Mouse (Mus musculus) left cerebral cortex, postnatal 4 days (tissue): ENCODE results near the gene 1700034J05Rik. TPM values are rescaled to one million over a fixed set of nuclear protein-coding genes. Genes with fewer than 3 reads are reported as not detected.

Source experiments
- DNase-seq: peaks from one replicate; pipeline ENCODE4 v3.0.0-alpha.2; 2022
- intact Hi-C: fragments of 180-260 bp; cut with DNase I; formaldehyde crosslinking; loops from one replicate; pipeline ENCODE4 v1.15.1; 2025
- total RNA-seq, 2 experiments: library from RNA; stranded (reverse); gene quantifications; 2 replicates each; pipeline ENCODE4 v1.2.3; 2021

The 1700034J05Rik gene
- total RNA-seq, result not detected

GRCm38 (mm10) chr6:146954258-146954657 lies at the start of gene 1700034J05Rik:
1700034J05Rik (minus strand) TSS chr6:146954422.
- intact Hi-C loops, result no loop called here
- no peak for DNase-seq

DNA sequence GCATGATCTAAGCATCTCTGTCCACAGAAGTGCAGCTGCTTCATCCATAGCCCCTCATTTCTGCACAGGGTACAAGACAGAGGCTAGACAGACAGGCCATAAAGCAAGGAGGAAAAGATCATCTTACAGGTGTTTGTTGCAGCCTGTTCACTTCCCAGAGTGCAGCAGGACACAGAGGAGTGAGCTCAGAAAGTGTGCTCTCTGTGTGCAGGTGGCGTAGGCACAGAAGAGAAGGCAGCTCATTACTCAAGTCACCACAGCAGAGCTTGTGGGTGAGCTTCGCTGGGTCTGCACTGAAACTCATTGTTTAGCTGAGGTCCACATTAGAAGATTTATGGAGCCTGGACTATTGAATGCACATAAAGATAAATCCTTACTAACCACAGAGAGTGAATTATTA lies 45.5 kb upstream of the 1700034J05Rik start:
- intact Hi-C loops, result loop anchor here (10.0 kb wide), 1 partner anchor 165 kb away; no protein-coding TSS in a partner anchor
- DNase-seq, result no peak

DNA sequence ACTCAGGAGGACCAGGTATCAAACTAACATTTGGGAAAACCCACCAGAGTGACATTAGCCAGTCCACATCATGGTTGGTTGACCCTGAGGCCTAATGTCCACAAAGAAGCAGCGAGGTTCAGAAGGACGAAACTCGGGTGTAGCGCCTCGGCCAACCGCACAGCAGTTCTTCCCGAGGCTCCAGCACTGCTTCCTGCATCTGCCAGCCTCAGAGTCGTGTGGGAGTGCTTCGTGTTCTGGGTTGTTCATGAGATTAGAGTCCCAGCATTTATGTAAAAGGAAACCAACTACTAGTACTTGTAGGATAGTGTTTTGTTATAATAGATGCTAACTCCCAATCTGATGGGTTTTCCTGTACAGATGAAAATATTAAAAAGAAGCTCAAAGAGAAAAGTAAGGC lies 45.1 kb upstream of the 1700034J05Rik start:
- intact Hi-C loops, result loop anchor here (10.0 kb wide), 1 partner anchor 165 kb away; no protein-coding TSS in a partner anchor
- DNase-seq, result no peak

DNA sequence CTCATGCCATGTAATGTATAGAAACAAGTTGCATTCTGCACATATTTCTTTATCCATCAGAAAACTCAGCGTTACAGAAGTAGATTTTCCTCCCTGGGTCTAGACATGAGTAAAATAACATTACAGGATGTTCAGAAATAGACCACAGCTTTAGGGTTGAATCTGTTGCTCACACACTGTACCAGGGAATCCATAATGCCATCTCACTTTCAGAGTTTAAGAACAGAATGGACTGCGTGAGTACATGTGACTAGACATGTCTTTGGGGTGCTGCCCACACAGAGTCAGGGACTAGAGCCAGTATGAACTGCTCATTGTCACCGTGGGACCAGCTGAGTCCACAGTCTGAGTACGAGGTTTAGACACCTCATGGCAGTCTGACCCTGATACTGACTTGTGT lies 44.5 kb upstream of the 1700034J05Rik start:
- intact Hi-C loops, result loop anchor here (10.0 kb wide), 1 partner anchor 164 kb away; no protein-coding TSS in a partner anchor
- DNase-seq, result no peak

DNA sequence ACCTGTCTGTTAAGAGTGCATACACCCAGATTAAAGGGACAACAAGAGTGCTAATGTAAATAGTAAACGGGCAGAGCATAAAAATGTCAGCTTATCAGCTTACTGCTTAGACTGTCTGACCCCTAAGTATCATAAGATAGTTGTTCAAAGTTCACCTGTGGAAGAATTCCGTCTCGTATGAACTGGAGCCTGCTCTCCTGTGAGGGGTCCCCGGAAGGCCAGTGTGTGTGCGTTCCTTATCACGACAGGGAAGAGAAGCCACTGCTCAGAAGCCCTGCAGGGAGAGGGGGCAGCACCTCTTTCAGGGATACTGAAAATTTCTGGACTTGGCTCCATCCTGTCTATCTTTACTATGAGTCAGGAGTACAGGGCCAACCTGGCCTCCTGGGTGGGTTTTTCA lies 42.8 kb upstream of the 1700034J05Rik start:
- intact Hi-C loops, result loop anchor here (10.0 kb wide), 1 partner anchor 162 kb away; no protein-coding TSS in a partner anchor
- DNase-seq, result no peak

DNA sequence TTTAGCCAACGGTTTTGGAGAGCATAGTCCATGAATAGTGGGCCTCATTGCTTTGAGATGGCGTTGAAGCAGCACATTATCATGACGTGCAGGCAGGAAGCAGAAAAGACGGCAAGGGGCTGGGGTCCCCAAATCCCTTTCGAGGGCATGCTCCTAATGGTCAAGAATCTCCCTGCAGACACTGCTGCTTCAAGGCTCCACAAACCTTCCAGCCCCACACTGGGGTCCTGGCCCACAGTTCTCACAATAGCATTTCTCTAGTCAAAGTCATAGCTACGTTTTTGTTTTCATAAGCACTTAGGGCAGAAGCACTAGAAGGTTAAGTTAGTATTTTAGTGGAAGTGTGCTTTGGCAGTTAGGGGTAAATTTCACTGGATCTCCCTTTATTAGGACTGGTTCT lies 41.7 kb upstream of the 1700034J05Rik start:
- DNase-seq, result no peak
- intact Hi-C loops, result loop anchor here (10.0 kb wide), 1 partner anchor 161 kb away; no protein-coding TSS in a partner anchor

DNA sequence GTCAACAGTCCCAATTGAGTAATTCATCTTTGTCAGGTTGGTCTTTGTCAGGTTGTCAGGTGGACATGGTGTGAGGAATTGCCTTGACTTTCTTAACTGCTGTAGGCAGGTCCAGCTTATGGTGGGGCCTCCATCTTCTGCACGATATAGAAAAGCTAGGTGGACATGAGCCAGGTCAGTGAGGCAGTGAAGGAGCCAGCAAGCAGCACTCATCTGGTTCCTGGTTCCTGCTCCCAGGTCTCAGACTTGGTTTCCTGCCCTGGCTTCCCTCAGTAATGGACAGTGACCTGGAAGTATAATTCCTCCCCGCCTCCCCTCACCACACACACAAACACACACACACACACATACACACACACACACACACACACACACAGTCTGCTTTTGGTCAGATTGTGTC lies 41.2 kb upstream of the 1700034J05Rik start:
- intact Hi-C loops, result loop anchor here (10.0 kb wide), 1 partner anchor 161 kb away; no protein-coding TSS in a partner anchor

GRCm38 (mm10) chr6:146994236-146994635 lies 40.0 kb upstream of the 1700034J05Rik start:
- DNase-seq, result peak; percentile 50
- intact Hi-C loops, result loop anchor here (10.0 kb wide), 1 partner anchor 159 kb away; no protein-coding TSS in a partner anchor

More for the DNA sequence above, 41.2 kb upstream of the 1700034J05Rik start:
- DNase-seq, result no peak

GRCm38 (mm10) chr6:146984569-146984968 lies 30.3 kb upstream of the 1700034J05Rik start:
- no peak for DNase-seq
- intact Hi-C loops, result no loop called here

DNA sequence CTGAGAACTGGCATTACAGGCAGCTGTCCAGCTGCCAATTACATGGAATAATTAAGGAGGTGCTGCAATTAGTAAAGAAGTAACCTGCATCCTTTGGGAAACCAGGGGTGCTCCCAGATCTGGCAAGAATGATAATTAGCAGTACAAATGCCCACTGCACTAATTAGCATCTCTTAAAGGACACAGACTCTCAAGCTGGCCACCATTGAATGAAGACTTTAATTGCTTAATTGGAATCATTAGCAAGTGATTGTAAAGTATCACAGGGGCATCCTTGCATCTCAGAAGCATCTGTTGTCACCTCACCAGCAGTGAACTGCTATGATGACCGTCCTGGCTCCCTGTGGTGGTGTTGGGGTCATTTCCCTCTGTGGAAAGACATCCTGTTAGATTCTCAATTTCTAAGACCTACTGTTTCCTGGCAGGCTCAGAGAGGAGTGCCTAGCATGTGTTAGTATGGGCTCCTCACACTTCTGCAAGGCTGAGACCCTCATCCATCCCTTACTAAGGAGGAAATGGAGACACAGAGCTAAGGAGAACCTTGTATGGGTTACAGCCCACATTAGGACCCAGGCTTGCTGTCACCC lies 27.1 kb upstream of the 1700034J05Rik start:
- no peak for DNase-seq
- intact Hi-C loops, result no loop called here

- DNase-seq, result no peak
- intact Hi-C loops, result no loop called here
Observed at GRCm38 (mm10) chr6:146979953-146980352, 25.7 kb upstream of the 1700034J05Rik start.

GRCm38 (mm10) chr6:146979115-146979744 lies 25.0 kb upstream of the 1700034J05Rik start:
- no peak for DNase-seq
- intact Hi-C loops, result no loop called here

DNA sequence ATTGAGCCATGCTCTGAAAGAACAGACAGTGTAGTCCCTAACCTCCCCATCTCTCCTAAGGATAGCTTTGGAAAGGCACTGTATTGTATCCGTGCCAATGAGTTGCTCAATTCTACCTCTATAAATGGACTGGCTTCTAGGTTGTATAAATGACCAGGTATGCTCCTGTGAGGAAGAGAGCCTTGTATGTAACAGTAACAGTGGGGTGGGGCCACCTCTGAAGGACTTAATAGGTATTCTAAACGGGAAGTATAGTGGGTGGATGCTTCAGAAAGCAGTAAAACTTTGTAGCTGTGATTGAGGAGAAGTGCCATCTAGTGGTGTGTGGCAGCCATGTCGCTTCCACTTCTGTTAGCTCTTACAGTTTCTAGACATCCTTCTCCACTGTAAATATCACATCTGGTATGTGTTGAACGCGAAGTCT lies 24.5 kb upstream of the 1700034J05Rik start:
- intact Hi-C loops, result no loop called here

DNA sequence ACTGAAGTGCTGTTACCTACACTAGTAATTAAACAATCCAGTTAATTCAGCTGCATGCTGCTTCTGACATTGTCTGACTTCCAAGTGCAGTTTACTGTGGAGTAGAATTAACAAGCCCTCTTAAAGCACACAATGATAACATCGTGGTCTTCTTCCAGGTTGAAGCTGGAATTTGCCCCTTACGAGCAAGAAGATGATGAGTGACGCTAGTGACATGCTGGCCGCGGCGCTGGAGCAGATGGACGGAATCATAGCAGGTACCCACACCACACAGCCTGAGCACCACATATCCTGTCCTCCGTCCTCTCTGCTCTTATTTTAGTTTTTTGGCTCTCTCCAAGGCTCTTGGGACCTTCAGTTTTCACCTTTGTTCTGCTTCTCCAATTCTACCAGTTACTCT lies 22.2 kb upstream of the 1700034J05Rik start:
- DNase-seq, result no peak
- intact Hi-C loops, result no loop called here

More for the DNA sequence above, 24.5 kb upstream of the 1700034J05Rik start:
- DNase-seq, result no peak

DNA sequence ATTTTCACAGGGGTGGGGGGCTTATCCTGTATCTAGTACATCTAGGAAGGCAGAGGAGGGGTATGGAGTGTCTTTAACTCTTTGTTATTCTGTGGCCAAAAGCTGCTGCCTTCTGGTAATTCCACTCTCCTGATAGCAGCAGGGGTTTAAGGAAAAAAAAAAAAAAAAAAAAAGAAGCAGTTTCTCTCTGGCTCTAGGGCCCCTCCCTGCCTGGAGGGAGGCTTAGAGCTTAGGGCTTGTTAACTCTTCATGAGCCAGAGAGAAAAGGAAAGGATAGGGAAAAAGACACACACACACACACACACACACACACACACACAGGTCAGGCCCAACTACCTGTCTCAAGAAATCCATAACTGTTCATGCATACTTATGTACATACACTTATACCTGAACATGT lies 19.6 kb upstream of the 1700034J05Rik start:
- intact Hi-C loops, result no loop called here
- DNase-seq, result no peak

DNA sequence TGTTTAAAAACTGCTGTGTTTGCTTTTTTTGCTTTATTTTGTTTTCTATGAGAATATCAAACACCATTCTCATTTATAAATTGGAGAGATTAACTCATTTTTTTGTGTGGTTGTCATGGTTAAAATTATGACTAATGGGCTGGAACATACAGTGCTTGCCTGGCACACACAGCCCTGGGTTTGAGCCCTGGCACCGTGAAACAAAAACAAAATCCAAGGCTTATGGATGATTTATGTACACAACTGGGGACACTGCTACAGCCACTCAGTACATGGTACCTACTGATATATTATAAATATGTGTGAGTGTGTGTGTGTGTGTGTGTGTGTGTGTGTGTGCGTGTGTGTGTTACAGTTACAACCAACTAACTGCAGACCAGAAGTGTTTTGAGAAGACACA lies 19.2 kb upstream of the 1700034J05Rik start:
- no peak for DNase-seq
- intact Hi-C loops, result no loop called here

DNA sequence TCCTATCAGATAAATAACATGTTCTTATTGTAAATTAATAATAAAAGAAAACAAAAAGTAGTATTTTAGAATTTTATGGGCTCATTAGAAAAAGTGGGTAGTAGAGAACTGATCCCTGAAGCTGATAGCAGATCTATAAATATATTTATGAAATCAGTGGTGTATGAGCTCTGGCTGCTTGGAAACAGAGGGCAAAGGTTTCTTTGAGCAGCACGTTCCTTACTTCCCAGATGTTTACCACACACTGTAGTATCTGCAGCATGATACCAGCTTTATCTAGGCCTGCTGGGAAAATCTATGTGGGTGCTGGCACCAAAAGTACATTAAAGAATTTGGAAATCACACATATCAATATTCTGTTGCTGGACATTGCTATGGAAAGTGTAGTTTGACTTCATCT lies 18.5 kb upstream of the 1700034J05Rik start:
- intact Hi-C loops, result no loop called here
- no peak for DNase-seq

DNA sequence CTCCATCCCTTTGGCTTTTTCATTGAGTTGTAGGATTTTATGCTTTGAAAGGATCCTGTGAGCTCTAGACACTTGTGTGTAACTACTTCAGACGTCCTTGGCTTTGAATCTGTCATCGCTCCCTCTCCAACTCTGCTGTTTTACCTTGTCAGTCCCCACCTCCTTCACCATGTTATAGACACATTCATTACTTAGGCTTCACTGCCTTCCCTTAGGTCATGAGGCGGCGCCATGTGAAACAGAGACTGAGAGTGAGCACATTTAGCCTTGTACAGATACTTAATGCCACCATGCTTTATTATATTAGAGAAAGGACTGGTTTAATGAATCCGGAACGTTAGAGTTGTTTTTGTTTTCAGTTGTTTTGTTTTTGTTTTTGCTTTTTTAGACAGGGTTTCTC lies 17.8 kb upstream of the 1700034J05Rik start:
- DNase-seq, result no peak
- intact Hi-C loops, result no loop called here

- DNase-seq, result no peak
- intact Hi-C loops, result no loop called here
Observed at GRCm38 (mm10) chr6:146971366-146971765, 17.1 kb upstream of the 1700034J05Rik start.

DNA sequence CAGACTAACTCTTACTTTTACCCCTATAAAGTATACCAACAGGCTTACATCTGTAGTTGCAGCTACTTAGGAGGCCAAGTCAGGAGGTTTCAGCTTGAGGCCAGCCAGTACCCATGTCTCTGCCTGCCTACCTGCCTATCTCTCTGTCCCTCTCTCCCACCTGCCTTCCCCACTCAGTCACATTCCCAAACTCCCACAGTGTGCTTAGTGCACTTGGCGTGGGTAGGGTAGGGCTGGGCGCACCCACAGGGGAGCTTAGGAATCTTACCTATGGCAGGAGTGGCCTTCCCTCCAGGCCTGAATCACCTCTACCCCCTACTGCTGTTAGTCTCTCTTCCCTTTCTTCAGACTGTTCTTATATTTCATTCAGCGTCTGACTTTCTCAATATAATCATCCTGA lies 16.6 kb upstream of the 1700034J05Rik start:
- no peak for DNase-seq
- intact Hi-C loops, result no loop called here

- no peak for DNase-seq
- intact Hi-C loops, result loop anchor here (10.0 kb wide), 1 partner anchor 133 kb away; no protein-coding TSS in a partner anchor
Observed at GRCm38 (mm10) chr6:146967836-146968235, 13.6 kb upstream of the 1700034J05Rik start.

DNA sequence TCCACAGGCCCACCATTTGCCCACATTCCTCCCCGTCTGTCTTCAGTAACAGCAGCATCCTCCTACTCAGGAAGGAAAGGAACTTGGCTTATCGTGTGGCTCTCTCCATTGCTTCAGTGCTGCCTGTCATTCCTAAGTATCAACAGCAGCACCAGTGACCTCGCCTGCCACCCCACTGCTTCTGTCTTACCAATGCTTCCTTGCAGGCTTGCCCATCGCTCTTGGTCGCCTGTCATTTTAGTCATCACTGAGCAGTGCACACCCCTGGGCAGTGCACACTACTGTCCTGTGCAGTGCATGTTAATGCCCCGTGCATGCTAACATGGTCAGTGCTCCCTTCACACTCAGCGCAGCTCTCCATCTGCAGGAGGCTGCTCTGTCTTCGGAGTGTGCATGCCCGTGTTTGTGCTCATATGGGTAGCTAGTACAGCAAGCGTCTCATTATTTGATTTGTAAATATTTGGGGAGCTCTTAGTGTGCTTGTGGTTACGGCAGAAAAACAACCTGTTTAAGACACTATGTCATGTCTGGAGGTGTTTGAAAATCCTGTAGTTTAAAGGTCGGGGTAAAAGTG lies 12.3 kb upstream of the 1700034J05Rik start:
- no peak for DNase-seq

More for the DNA sequence above, 12.3 kb upstream of the 1700034J05Rik start:
- intact Hi-C loops, result loop anchor here (10.0 kb wide), 1 partner anchor 132 kb away; no protein-coding TSS in a partner anchor
